Mouse (Mus musculus) hindbrain, embryonic 14.5 days (tissue): ENCODE results near the gene Trrap. TPM values are rescaled to one million over a fixed set of nuclear protein-coding genes. Genes with fewer than 3 reads are reported as not detected.

Source experiments
- ATAC-seq: fragments of 200-750 bp; cut with Nextera tagmentation; 2 replicates; pipeline ENCODE4 v1.8.0; 2017; ENCODE audit warnings: moderate number of reproducible peaks, mild to moderate bottlenecking, moderate TSS enrichment, moderate library complexity; ENCODE audit not compliant: low FRiP score
- DNase-seq: peaks from one replicate; pipeline ENCODE4 v3.0.0-alpha.2; 2015; ENCODE audit warnings: low spot score
- H3K27ac ChIP-seq: fragments of 300-500 bp; sonication (generic); 2 replicates; pipeline ENCODE4 v1.5.1; 2014; ENCODE audit warnings: mild to moderate bottlenecking, moderate library complexity
- H3K27me3 ChIP-seq: fragments of 300-500 bp; sonication (generic); 2 replicates; pipeline ENCODE4 v1.6.1; 2014; ENCODE audit warnings: mild to moderate bottlenecking, low read length, mixed read lengths; ENCODE audit not compliant: control insufficient read depth, insufficient read depth
- H3K36me3 ChIP-seq: fragments of 300-500 bp; sonication (generic); replicated peaks from 2 replicates; pipeline ENCODE4 v1.6.1; 2014; ENCODE audit not compliant: control insufficient read depth, insufficient read depth
- H3K4me1 ChIP-seq: fragments of 300-500 bp; sonication (generic); replicated peaks from 2 replicates; pipeline ENCODE4 v1.6.1; 2014; ENCODE audit warnings: antibody characterized with exemption, low read length, mixed read lengths; ENCODE audit not compliant: control insufficient read depth, insufficient read depth
- H3K4me2 ChIP-seq: fragments of 300-500 bp; sonication (generic); replicated peaks from 2 replicates; pipeline ENCODE4 v1.6.1; 2014; ENCODE audit warnings: mild to moderate bottlenecking, moderate library complexity
- H3K4me3 ChIP-seq: fragments of 300-500 bp; sonication (generic); replicated peaks from 2 replicates; pipeline ENCODE4 v1.5.1; 2014; ENCODE audit warnings: mild to moderate bottlenecking, low read length
- H3K9ac ChIP-seq: fragments of 300-500 bp; sonication (generic); 2 replicates; pipeline ENCODE4 v1.6.1; 2014
- H3K9me3 ChIP-seq: fragments of 300-500 bp; sonication (generic); 2 replicates; pipeline ENCODE4 v1.6.1; 2016; ENCODE audit warnings: low read length; ENCODE audit not compliant: control insufficient read depth
- WGBS: fragments of 180-500 bp; shearing (Covaris S2); extraction: QIAGEN DNeasy Blood & Tissue Kit; methylation state at CpG from one replicate; pipeline ENCODE4 v1.1.7; 2014; 5-methylcytosine and 5-hydroxymethylcytosine counted together
- microRNA-seq: library from miRNA; unstranded; fragments of <30 nt; microRNA quantifications from one replicate; pipeline ENCODE4, GENCODE M21; 2016
- polyA plus RNA-seq: library from polyadenylated mRNA; unstranded; fragments of >200 nt; fragmentation: Nextera tagmentation; extraction: Ambion mirVana; gene quantifications from 2 replicates; pipeline ENCODE4 v1.2.1, GENCODE M21; 2014

Gene Trrap
- polyA plus RNA-seq, 1 experiment from 2014 or later, result 86.6 TPM

DNA sequence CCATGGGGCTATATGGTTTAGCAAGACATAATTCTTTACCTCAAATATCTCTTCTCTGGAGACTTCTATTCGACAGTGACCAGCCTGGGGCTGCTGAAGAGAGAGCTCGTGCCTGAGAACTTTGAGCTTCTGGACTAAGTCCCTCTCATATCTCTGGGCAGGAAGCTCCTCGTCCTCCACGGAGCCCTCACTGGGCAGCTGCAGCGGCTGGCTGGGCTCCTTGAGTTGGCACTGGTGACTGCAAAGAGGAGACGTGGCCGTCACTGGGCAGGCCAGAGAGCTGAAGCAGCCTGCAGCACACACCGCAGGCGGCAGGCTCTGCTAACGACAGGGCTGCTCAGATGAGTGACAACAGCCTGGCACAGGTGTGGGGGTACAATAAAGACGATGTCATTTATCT is 123.7 kb downstream of the Trrap start:
- Histone ChIP-seq H3K9ac (no peak overlapping the region), H3K4me2 (no peak overlapping the region), H3K36me3 (peaks cover 93% of the 10 kb centered on the region), H3K4me3 (no peak overlapping the region), H3K9me3 (no peaks in the 10 kb centered on the region), H3K4me1 (no peaks in the 10 kb centered on the region), H3K27ac (no peak overlapping the region), H3K27me3 (no peaks in the 10 kb centered on the region)
- DNase-seq (no peak), ATAC-seq (no peak)
- 89% methylated on average over 11 of the region's 11 CpGs for WGBS

DNA sequence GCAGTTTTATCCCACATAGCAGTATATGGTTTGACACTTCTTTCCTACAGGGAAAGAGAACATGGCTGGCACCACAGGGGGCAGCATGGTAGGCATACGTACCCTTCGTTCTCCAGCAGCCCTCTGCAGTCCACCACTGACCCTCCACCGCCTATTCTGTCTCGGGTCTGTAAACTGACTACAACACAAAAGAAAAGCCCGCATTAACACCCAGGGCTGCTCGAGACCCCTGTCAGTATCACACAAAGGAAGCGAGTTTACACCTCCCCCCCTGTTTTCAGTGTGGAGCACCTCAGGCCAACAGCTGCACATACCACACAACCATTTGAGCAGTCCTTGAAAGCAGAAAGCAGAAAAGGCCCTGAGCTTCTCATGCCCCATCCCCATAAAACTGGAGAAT is 130.3 kb downstream of the Trrap start:
- 17% methylated on average over 7 of the region's 7 CpGs for WGBS
- no peak for ATAC-seq
- H3K4me1 ChIP-seq, result no peaks in the 10 kb centered on the region; the same call in 1 of the 2 replicates
- no peaks in the 10 kb centered on the region for H3K9me3 ChIP-seq
- H3K4me3 ChIP-seq, result no peak overlapping the region
- H3K27me3 ChIP-seq, result no peaks in the 10 kb centered on the region
- H3K36me3 ChIP-seq, result peaks cover 71% of the 10 kb centered on the region
- no peak overlapping the region for H3K4me2 ChIP-seq
- H3K9ac ChIP-seq, result no peak overlapping the region
- no peak overlapping the region for H3K27ac ChIP-seq
- DNase-seq, result no peak

DNA sequence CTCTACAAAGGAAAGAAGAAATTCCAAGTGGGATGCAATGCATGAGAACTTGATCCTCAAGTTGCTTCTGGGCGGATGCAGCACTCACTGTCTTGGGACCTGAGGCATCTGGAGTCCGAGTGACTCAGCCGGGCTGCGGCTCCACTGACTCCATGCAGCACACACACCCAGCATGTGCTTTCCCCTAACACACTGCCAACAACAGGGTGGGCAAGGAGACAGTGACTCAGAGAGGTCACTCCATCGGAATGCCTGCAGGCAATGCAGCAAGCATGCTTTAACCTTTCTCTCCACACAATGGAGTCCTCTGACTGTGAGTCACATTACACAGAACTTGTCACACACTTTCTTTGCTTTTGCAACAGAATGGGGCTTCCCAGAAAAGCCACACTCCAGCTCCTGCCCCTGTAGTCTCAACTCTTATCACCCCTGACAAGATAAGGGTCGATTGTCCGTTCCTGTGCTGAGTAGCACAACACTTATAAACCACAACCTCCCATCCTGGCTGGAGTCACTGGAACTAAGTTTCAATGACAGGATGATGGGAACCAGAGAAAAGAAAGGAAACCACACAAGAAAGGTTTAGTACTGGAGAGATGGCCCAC is 131.0 kb downstream of the Trrap start:
- no peak for ATAC-seq
- WGBS, result 43% methylated on average over 7 of the region's 7 CpGs
- no peaks in the 10 kb centered on the region; the same call in 1 of the 2 replicates for H3K4me1 ChIP-seq
- DNase-seq, result no peak
- no peaks in the 10 kb centered on the region for H3K9me3 ChIP-seq
- H3K36me3 ChIP-seq, result peaks cover 65% of the 10 kb centered on the region
- no peak overlapping the region for H3K9ac ChIP-seq
- no peak overlapping the region for H3K4me3 ChIP-seq
- no peak overlapping the region for H3K27ac ChIP-seq
- no peak overlapping the region for H3K4me2 ChIP-seq
- no peaks in the 10 kb centered on the region for H3K27me3 ChIP-seq

DNA sequence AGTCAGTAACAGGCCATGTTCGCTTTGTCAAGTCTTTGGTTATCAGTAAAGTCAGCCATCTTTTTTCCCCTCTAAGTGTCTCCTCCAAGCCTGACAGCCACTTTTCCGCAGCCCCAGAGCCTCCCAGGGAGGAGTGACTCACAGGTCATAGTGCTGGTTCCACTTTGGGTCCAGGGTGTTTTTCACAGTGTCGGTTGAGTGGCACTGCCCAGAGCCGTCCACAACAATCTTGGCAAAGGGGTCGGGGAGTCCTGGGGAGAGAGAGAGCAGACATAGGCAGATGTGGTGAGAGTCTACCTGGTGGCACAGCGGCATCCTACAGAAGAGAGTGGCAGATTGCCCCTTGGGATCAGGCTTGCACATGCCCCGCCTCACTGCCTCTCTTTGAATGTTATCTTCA is 133.5 kb downstream of the Trrap start:
- H3K4me2 ChIP-seq, result no peak overlapping the region
- no peak; the same call in 1 of the 2 replicates for ATAC-seq
- H3K9ac ChIP-seq, result no peak overlapping the region
- H3K4me3 ChIP-seq, result no peak overlapping the region
- peaks cover 45% of the 10 kb centered on the region for H3K36me3 ChIP-seq
- no peaks in the 10 kb centered on the region; the same call in 1 of the 2 replicates for H3K4me1 ChIP-seq
- 73% methylated on average over 7 of the region's 7 CpGs for WGBS
- no peak for DNase-seq
- no peaks in the 10 kb centered on the region for H3K9me3 ChIP-seq
- H3K27me3 ChIP-seq, result no peaks in the 10 kb centered on the region
- H3K27ac ChIP-seq, result no peak overlapping the region

DNA sequence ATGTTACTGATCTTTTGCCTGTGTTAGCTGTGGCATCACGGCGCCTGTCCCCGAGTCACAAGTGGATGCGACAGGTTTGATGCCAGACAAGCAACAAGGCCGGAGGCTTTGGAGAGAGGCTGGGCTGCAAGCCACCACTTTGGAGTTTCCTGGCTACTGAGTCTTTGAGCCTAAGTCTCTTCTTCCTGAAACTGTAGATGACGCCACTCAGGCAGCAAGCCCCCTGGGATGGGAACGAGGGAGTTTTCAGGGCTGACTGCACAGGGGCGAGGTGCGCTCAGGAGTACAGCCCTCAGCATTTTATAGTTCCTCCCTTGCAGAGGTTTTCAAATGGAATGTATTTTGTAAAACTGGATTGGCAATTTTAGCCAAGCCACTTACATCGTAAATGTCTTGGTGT is 134.3 kb downstream of the Trrap start:
- no peak overlapping the region for H3K4me3 ChIP-seq
- peaks cover 37% of the 10 kb centered on the region for H3K36me3 ChIP-seq
- H3K9ac ChIP-seq, result no peak overlapping the region
- H3K4me2 ChIP-seq, result no peak overlapping the region
- no peaks in the 10 kb centered on the region for H3K9me3 ChIP-seq
- no peaks in the 10 kb centered on the region for H3K27me3 ChIP-seq
- 67% methylated on average over 10 of the region's 10 CpGs for WGBS
- no peak overlapping the region for H3K27ac ChIP-seq
- H3K4me1 ChIP-seq, result no peaks in the 10 kb centered on the region; the same call in 1 of the 2 replicates
- ATAC-seq (no peak), DNase-seq (no peak)

DNA sequence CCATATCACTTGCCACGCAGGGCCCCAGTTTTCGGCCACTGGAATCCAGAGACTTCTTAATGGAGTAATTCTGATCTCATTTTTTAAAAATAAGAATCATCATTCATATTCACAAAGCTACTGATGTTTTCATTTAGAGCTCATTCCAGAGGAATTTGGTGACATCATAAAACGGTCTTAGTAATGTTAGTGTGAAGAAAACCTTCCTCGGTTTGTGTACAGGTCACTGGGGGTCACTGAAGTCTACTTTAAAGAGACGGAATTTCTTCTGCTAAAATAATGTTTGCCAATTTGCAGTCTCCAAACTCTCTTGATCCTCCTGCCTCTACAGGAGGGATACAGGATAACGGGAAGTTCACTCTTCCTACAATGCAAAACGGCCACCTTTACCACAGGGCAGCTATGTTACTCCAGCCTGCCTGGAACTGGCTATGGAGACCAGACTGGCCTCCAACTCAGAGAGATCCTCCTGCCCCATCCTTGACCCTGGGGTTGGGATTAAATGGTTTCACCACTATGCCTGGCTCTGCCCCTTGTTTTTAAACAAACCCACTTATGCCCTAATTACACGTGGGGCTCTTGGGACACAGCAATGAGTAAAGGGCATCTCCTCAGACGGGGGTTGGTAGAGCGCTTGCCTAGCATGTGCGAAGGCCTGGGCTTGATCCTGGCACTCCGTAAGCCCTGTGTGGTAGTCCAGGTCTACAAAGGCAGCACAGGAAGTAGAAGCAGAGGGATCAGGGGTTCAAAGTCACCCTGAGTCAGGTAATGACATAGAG is 137.0 kb downstream of the Trrap start:
- no peak for DNase-seq
- Histone ChIP-seq H3K4me3 (no peak overlapping the region), H3K9me3 (no peaks in the 10 kb centered on the region), H3K4me1 (no peaks in the 10 kb centered on the region; the same call in 1 of the 2 replicates), H3K9ac (no peak overlapping the region), H3K36me3 (peaks cover 14% of the 10 kb centered on the region), H3K27me3 (no peaks in the 10 kb centered on the region), H3K27ac (no peak overlapping the region), H3K4me2 (no peak overlapping the region)
- WGBS, result 83% methylated on average over 12 of the region's 12 CpGs
- no peak for ATAC-seq

DNA sequence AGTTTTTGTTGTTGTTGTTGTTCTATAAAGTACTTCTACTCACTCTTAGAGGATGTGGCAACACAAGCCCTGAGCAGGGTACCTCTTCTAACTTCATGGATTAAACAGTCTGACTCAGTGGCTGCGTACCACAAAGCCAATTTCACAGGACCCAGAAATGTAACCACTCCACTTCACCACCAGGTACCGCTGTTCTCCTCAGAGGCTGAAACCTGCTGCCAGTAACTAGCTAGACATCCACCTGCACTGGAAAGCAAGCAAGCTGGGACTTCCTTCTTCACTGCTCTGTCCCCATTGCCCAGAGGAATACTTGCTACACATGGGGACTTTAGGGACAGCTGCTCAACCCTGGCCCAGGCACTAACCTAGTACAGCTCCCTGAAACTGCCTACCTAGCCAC is 140.1 kb downstream of the Trrap start:
- Histone ChIP-seq H3K9me3 (no peaks in the 10 kb centered on the region), H3K4me2 (no peak overlapping the region), H3K36me3 (no peaks in the 10 kb centered on the region), H3K27ac (no peak overlapping the region), H3K4me3 (no peak overlapping the region), H3K4me1 (0 out of 2 replicates have a peak, but pooled peaks cover 18% of the 10 kb centered on the region), H3K9ac (no peak overlapping the region), H3K27me3 (no peaks in the 10 kb centered on the region)
- 72% methylated on average over 2 of the region's 2 CpGs for WGBS
- no peak for ATAC-seq
- no peak for DNase-seq

Small RNAs within 50 kb of the gene (microRNA-seq; reads per million reads assigned to microRNA genes)
- gene Mir7039, result not detected

Other genes with a start within 250 kb of the Trrap start
- gene Nptx2, start 221.8 kb upstream of the Trrap start, polyA plus RNA-seq, result 8.1 and 9.3 TPM in 2 replicates
- 338 and 386 TPM in 2 replicates for gene Tmem130, start 5.9 kb upstream of the Trrap start, polyA plus RNA-seq
- 43.6 and 44.0 TPM in 2 replicates for gene Smurf1, start 198.1 kb downstream of the Trrap start, polyA plus RNA-seq